Mouse (Mus musculus): ENCODE measurements around the gene Tmem229b.
"Not testable (repeated sequence)": the region's sequence is repeated elsewhere in the genome, so short reads cannot be mapped to it uniquely, and the experiment has no call there.

The Tmem229b gene

GRCm38 (mm10) chr12:78947661-78948060 lies 59.8 kb downstream of the Tmem229b start:
- DNase-seq (ENCODE audit: low spot score) = no peak

GRCm38 (mm10) chr12:78947161-78947560 lies 60.3 kb downstream of the Tmem229b start:
- DNase-seq (ENCODE audit: low spot score) = no peak

GRCm38 (mm10) chr12:78942931-78943330 lies 64.5 kb downstream of the Tmem229b start:
- no peak for DNase-seq (ENCODE audit: low spot score)

GRCm38 (mm10) chr12:78940081-78940480 lies 67.3 kb downstream of the Tmem229b start:
- no peak for DNase-seq (ENCODE audit: low spot score)

- no peak for DNase-seq (ENCODE audit: low spot score)
Observed at GRCm38 (mm10) chr12:78939393-78940037, 67.9 kb downstream of the Tmem229b start.

GRCm38 (mm10) chr12:78936494-78936893 lies 70.9 kb downstream of the Tmem229b start:
- DNase-seq (ENCODE audit: low spot score) = no peak

GRCm38 (mm10) chr12:78929900-78930299 lies 77.5 kb downstream of the Tmem229b start:
- no peak for DNase-seq (ENCODE audit: low spot score)

- DNase-seq (ENCODE audit: low spot score) = no peak
Observed at GRCm38 (mm10) chr12:78927287-78927686, 80.1 kb downstream of the Tmem229b start.

GRCm38 (mm10) chr12:78923539-78924189 lies 83.8 kb downstream of the Tmem229b start:
- no peak for DNase-seq (ENCODE audit: low spot score)

- DNase-seq (ENCODE audit: low spot score) = not testable (repeated sequence)
Observed at GRCm38 (mm10) chr12:78922977-78923376, 84.5 kb downstream of the Tmem229b start.

- DNase-seq (ENCODE audit: low spot score) = no peak
Observed at GRCm38 (mm10) chr12:78922058-78922457, 85.4 kb downstream of the Tmem229b start.

GRCm38 (mm10) chr12:78921421-78921820 lies 86.0 kb downstream of the Tmem229b start:
- DNase-seq (ENCODE audit: low spot score) = no peak

GRCm38 (mm10) chr12:78919079-78919712 lies 88.2 kb downstream of the Tmem229b start:
- no peak for DNase-seq (ENCODE audit: low spot score)

GRCm38 (mm10) chr12:78918227-78919078 lies 89.0 kb downstream of the Tmem229b start:
- DNase-seq (ENCODE audit: low spot score) = peak; percentile 29

- no peak for DNase-seq (ENCODE audit: low spot score)
Observed at GRCm38 (mm10) chr12:78916278-78916677, 91.1 kb downstream of the Tmem229b start.

- no peak for DNase-seq (ENCODE audit: low spot score)
Observed at GRCm38 (mm10) chr12:78915561-78915960, 91.9 kb downstream of the Tmem229b start.

GRCm38 (mm10) chr12:78914458-78914857 lies 93.0 kb downstream of the Tmem229b start:
- no peak for DNase-seq (ENCODE audit: low spot score)

All from urinary bladder, postnatal 10 days (tissue).